Mouse (Mus musculus) c-Kit-positive CD71-negative TER-119-negative erythroid progenitor cells, embryonic 14.5 days (primary cell): ENCODE measurements around the gene Vmn1r157.
"Not testable (repeated sequence)": the region's sequence is repeated elsewhere in the genome, so short reads cannot be mapped to it uniquely, and the experiment has no call there.

Experiments
- DNase-seq: peaks from one replicate; pipeline ENCODE4 v3.0.0-alpha.2; 2013; ENCODE audit warnings: low read depth

Gene Vmn1r157

DNA sequence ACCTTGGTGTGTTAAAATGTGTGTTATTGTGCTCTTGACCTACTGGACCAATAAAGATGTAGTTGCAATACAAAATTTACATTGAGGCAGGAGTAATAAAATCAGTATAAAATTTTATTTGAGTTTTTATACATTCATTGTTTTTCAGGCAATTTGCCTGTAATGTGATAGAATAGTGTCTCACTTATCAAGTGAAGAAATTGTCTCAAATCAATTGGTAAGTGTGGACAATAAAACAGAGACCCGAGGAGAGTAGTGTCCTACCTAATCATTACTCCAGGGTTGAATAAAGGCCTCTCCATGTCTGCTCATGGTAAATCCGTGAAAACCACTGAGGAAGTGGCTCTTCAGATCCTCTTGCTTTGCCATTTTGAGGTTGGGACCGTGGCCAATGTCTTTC is at the start of gene Vmn1r157:
Vmn1r157 (plus strand) TSS at position 301 of the 400 bp plus-strand sequence.
- DNase-seq: not testable (repeated sequence)

DNA sequence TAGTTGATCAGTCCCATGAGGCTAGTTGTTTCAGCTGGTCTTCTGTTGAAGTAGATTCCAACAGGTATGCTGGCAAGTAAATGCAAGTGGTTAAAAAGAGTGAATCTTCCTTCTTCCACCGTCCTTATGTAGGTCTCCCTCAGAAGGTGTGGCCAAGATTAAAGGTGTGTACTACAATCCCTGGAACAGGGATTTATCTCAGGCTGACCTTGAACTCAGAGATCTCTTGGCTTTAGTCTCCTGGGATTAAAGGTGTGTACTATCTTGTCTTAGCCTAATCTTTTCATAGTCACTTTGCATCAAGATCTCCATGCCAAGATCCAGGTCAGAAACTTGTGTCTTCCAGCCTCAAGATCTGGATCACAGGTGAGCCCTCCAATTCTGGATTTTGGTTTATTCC is 41.9 kb upstream of the Vmn1r157 start, which contains the start of gene Gm4567:
Gm4567 (minus strand) TSS at position 101 of the 400 bp plus-strand sequence.
- not testable (repeated sequence) for DNase-seq

- not testable (repeated sequence) for DNase-seq
These were observed 14.5 kb downstream of the Vmn1r157 start for GRCm38 (mm10) chr7:22775981-22776380.

GRCm38 (mm10) chr7:22790682-22791081 is 29.2 kb downstream of the Vmn1r157 start, which contains the start of gene Vmn1r158:
Vmn1r158 (minus strand) TSS chr7:22790782.
- DNase-seq: not testable (repeated sequence)
